Mouse (Mus musculus): ENCODE measurements at regions not wholly inside any gene's neighbourhood (a gene's known extent, or its start where the extent isn't known, plus 50 kb on each side); places are given as distances from the start of the nearest gene placed in this dataset.

- H3K9me3 ChIP-seq (replicated peaks; ENCODE audit: control insufficient read depth, low read length), result no peaks in the 10 kb centered on the region
- ATAC-seq, result no peak
- no peak overlapping the region for H3K27ac ChIP-seq (ENCODE audit: low read depth, low read length)
- no peak overlapping the region for H3K4me3 ChIP-seq (ENCODE audit: low read depth, low read length)
- H3K4me2 ChIP-seq (ENCODE audit: low read length), result no peak overlapping the region
- WGBS, result 35% methylated on average over 7 of the region's 7 CpGs
- no peak for DNase-seq (ENCODE audit: low spot score)
- no peaks in the 10 kb centered on the region for H3K36me3 ChIP-seq (ENCODE audit: control insufficient read depth, insufficient read depth, low read length)
- no peaks in the 10 kb centered on the region for H3K27me3 ChIP-seq (replicated peaks; ENCODE audit: control insufficient read depth, insufficient read depth, low read length)
- no peaks in the 10 kb centered on the region for H3K4me1 ChIP-seq (ENCODE audit: control insufficient read depth, insufficient read depth, low read length)
- no peak overlapping the region for H3K9ac ChIP-seq (ENCODE audit: low read length)
These were observed 76.3 kb upstream of the Arhgap36 start for GRCm38 (mm10) chrX:49387439-49387838.

- WGBS, result 32% methylated on average over 8 of the region's 8 CpGs
- Histone ChIP-seq H3K4me3 (ENCODE audit: low read depth, low read length) (no peak overlapping the region), H3K36me3 (ENCODE audit: control insufficient read depth, insufficient read depth, low read length) (no peaks in the 10 kb centered on the region), H3K9me3 (replicated peaks; ENCODE audit: control insufficient read depth, low read length) (no peaks in the 10 kb centered on the region), H3K9ac (ENCODE audit: low read length) (no peak overlapping the region), H3K27me3 (replicated peaks; ENCODE audit: control insufficient read depth, insufficient read depth, low read length) (no peaks in the 10 kb centered on the region), H3K4me2 (ENCODE audit: low read length) (no peak overlapping the region), H3K27ac (ENCODE audit: low read depth, low read length) (no peak overlapping the region), H3K4me1 (ENCODE audit: control insufficient read depth, insufficient read depth, low read length) (no peaks in the 10 kb centered on the region; the same call in 1 of the 2 replicates)
- DNase-seq (ENCODE audit: low spot score) (peak; percentile 59), ATAC-seq (no peak)
These were observed 86.7 kb upstream of the Arhgap36 start for GRCm38 (mm10) chrX:49377067-49377466.

- no peak overlapping the region for H3K27ac ChIP-seq (ENCODE audit: low read depth, low read length)
- DNase-seq (ENCODE audit: low spot score) (no peak), ATAC-seq (no peak)
- no peaks in the 10 kb centered on the region for H3K36me3 ChIP-seq (ENCODE audit: control insufficient read depth, insufficient read depth, low read length)
- no peak overlapping the region for H3K4me3 ChIP-seq (ENCODE audit: low read depth, low read length)
- no peak overlapping the region for H3K9ac ChIP-seq (ENCODE audit: low read length)
- H3K27me3 ChIP-seq (replicated peaks; ENCODE audit: control insufficient read depth, insufficient read depth, low read length), result no peaks in the 10 kb centered on the region
- H3K4me1 ChIP-seq (ENCODE audit: control insufficient read depth, insufficient read depth, low read length), result no peaks in the 10 kb centered on the region
- H3K4me2 ChIP-seq (ENCODE audit: low read length), result no peak overlapping the region
- 73% methylated on average over 2 of the region's 2 CpGs for WGBS
- no peaks in the 10 kb centered on the region for H3K9me3 ChIP-seq (replicated peaks; ENCODE audit: control insufficient read depth, low read length)
These were observed 82.3 kb upstream of the Enox2 start for GRCm38 (mm10) chrX:49370384-49370783.

GRCm38 (mm10) chrX:49369404-49369803, 81.3 kb upstream of the Enox2 start:
- Histone ChIP-seq H3K9ac (ENCODE audit: low read length) (no peak overlapping the region), H3K9me3 (replicated peaks; ENCODE audit: control insufficient read depth, low read length) (no peaks in the 10 kb centered on the region), H3K4me2 (ENCODE audit: low read length) (no peak overlapping the region), H3K27me3 (replicated peaks; ENCODE audit: control insufficient read depth, insufficient read depth, low read length) (no peaks in the 10 kb centered on the region), H3K27ac (ENCODE audit: low read depth, low read length) (no peak overlapping the region), H3K36me3 (ENCODE audit: control insufficient read depth, insufficient read depth, low read length) (no peaks in the 10 kb centered on the region), H3K4me1 (ENCODE audit: control insufficient read depth, insufficient read depth, low read length) (no peaks in the 10 kb centered on the region), H3K4me3 (ENCODE audit: low read depth, low read length) (no peak overlapping the region)
- no peak for DNase-seq (ENCODE audit: low spot score)
- no peak for ATAC-seq
- WGBS, result 42% methylated on average over 9 of the region's 9 CpGs

GRCm38 (mm10) chrX:49346451-49346850, 58.4 kb upstream of the Enox2 start:
- ATAC-seq, result no peak
- Histone ChIP-seq H3K27ac (ENCODE audit: low read depth, low read length) (no peak overlapping the region), H3K4me1 (ENCODE audit: control insufficient read depth, insufficient read depth, low read length) (no peaks in the 10 kb centered on the region), H3K27me3 (replicated peaks; ENCODE audit: control insufficient read depth, insufficient read depth, low read length) (no peaks in the 10 kb centered on the region), H3K36me3 (ENCODE audit: control insufficient read depth, insufficient read depth, low read length) (no peaks in the 10 kb centered on the region), H3K9ac (ENCODE audit: low read length) (no peak overlapping the region), H3K9me3 (replicated peaks; ENCODE audit: control insufficient read depth, low read length) (no peaks in the 10 kb centered on the region), H3K4me3 (ENCODE audit: low read depth, low read length) (no peak overlapping the region), H3K4me2 (ENCODE audit: low read length) (no peak overlapping the region)
- peak; percentile 45 for DNase-seq (ENCODE audit: low spot score)
